Mouse (Mus musculus) stomach, embryonic 14.5 days (tissue): ENCODE data around the gene Psmb1. TPM values are rescaled to one million over a fixed set of nuclear protein-coding genes. Genes with fewer than 3 reads are reported as not detected.

Source experiments
- ATAC-seq: fragments of 200-750 bp; cut with Nextera tagmentation; 2 replicates; pipeline ENCODE4 v1.8.0; 2017; ENCODE audit warnings: low read depth, moderate TSS enrichment; ENCODE audit not compliant: insufficient number of reproducible peaks, insufficient read depth, low FRiP score
- H3K27ac ChIP-seq: fragments of 300-500 bp; sonication (generic); 2 replicates; pipeline ENCODE4 v1.5.1; 2014; ENCODE audit warnings: mild to moderate bottlenecking, low read length, moderate library complexity, mixed read lengths
- H3K27me3 ChIP-seq: fragments of 300-500 bp; sonication (generic); 2 replicates; pipeline ENCODE4 v1.6.1; 2014; ENCODE audit warnings: low read length, control low read depth, mixed read lengths; ENCODE audit not compliant: control insufficient read depth, insufficient read depth
- H3K36me3 ChIP-seq: fragments of 300-500 bp; sonication (generic); 2 replicates; pipeline ENCODE4 v1.6.1; 2014; ENCODE audit warnings: mild to moderate bottlenecking, control low read depth, low read length, moderate library complexity, mixed read lengths; ENCODE audit not compliant: control insufficient read depth, insufficient read depth
- H3K4me1 ChIP-seq: fragments of 300-500 bp; sonication (generic); 2 replicates; pipeline ENCODE4 v1.6.1; 2014; ENCODE audit warnings: low read length, control low read depth, mixed read lengths; ENCODE audit not compliant: control insufficient read depth, insufficient read depth
- H3K4me2 ChIP-seq: fragments of 300-500 bp; sonication (generic); replicated peaks from 2 replicates; pipeline ENCODE4 v1.6.1; 2014; ENCODE audit warnings: low read depth, low read length, control low read depth
- H3K4me3 ChIP-seq: fragments of 300-500 bp; sonication (generic); 2 replicates; pipeline ENCODE4 v1.5.1; 2014; ENCODE audit warnings: low read depth, low read length, control low read depth
- H3K9ac ChIP-seq: fragments of 300-500 bp; sonication (generic); replicated peaks from 2 replicates; pipeline ENCODE4 v1.6.1; 2014; ENCODE audit warnings: low read depth, mild to moderate bottlenecking, control low read depth, low read length, moderate library complexity, mixed read lengths
- H3K9me3 ChIP-seq: fragments of 300-500 bp; sonication (generic); 2 replicates; pipeline ENCODE4 v1.6.1; 2016; ENCODE audit warnings: low read depth, low read length, control low read depth; ENCODE audit not compliant: control insufficient read depth
- WGBS: fragments of 180-500 bp; shearing (Covaris S2); extraction: QIAGEN DNeasy Blood & Tissue Kit; methylation state at CpG from one replicate; pipeline ENCODE4 v1.1.7; 2014; 5-methylcytosine and 5-hydroxymethylcytosine counted together
- polyA plus RNA-seq: library from polyadenylated mRNA; unstranded; fragments of >200 nt; fragmentation: Nextera tagmentation; extraction: Ambion mirVana; gene quantifications from 2 replicates; pipeline ENCODE4 v1.2.1, GENCODE M21; 2014

Gene Psmb1
- polyA plus RNA-seq, 1 experiment from 2014 or later, result 268 TPM

DNA sequence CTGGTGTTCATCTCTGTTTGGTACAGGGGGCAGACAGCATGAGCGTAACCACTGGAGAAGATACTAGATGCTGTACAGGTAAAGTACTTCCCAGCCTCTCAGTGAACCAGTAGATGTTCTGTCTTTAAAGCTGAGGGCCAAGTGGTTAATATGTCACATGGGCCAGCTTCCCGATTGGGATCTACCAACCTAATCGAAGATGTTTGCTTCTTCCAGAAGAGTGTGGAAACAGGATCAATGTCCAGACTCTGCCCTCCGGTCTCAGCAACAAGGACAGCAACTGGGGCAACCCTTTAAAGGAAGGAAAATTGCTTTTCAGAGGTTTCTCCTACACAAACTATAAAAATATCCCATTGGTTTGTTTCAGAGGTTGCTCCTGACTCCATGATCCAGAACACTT is 68.0 kb downstream of the Psmb1 start:
- WGBS, result 90% methylated on average over 4 of the region's 4 CpGs

GRCm38 (mm10) chr17:15431021-15431514 is 68.5 kb downstream of the Psmb1 start:
- 51% methylated on average over 5 of the region's 5 CpGs for WGBS

More for the DNA sequence above, 68.0 kb downstream of the Psmb1 start:
- ATAC-seq, result no peak
- H3K4me1 ChIP-seq, result no peaks in the 10 kb centered on the region
- H3K36me3 ChIP-seq, result peaks cover 38% of the 10 kb centered on the region; the same call in 1 of the 2 replicates
- H3K4me3 ChIP-seq, result no peak overlapping the region
- H3K9me3 ChIP-seq, result no peaks in the 10 kb centered on the region
- no peak overlapping the region for H3K4me2 ChIP-seq
- H3K9ac ChIP-seq, result no peak overlapping the region
- no peaks in the 10 kb centered on the region for H3K27me3 ChIP-seq
- no peak overlapping the region for H3K27ac ChIP-seq

DNA sequence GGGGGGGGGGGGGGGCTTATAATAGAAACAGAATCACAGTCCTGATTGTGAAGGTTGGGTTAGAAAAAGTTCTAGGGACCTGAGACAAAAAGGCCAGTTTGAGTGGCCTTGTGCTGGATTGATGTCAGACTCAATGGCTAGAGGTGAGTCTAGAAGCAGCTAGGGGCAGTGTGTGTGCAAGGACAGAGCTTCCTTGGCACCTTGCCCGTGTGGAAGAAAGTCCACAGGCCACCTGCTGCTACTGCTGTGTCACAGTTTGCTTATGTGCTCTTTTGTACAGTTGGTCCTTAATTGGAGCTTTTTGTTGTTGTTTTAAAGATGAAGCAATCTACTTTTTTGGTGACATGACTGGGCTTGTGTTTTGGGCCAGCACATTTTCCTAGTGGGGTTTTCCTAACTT is 69.6 kb downstream of the Psmb1 start:
- no peaks in the 10 kb centered on the region for H3K4me1 ChIP-seq
- WGBS, result 79% methylated on average over 1 of the region's 1 CpGs
- no peak for ATAC-seq
- no peaks in the 10 kb centered on the region for H3K9me3 ChIP-seq
- H3K9ac ChIP-seq, result no peak overlapping the region
- H3K27me3 ChIP-seq, result no peaks in the 10 kb centered on the region
- peaks cover 52% of the 10 kb centered on the region for H3K36me3 ChIP-seq
- H3K4me3 ChIP-seq, result no peak overlapping the region
- no peak overlapping the region for H3K27ac ChIP-seq
- H3K4me2 ChIP-seq, result no peak overlapping the region

More at GRCm38 (mm10) chr17:15431021-15431514, 68.5 kb downstream of the Psmb1 start:
- Histone ChIP-seq H3K4me1 (no peaks in the 10 kb centered on the region), H3K4me3 (no peak overlapping the region), H3K9ac (no peak overlapping the region), H3K36me3 (peaks cover 41% of the 10 kb centered on the region), H3K9me3 (no peaks in the 10 kb centered on the region), H3K27ac (no peak overlapping the region), H3K4me2 (no peak overlapping the region), H3K27me3 (no peaks in the 10 kb centered on the region)
- ATAC-seq, result no peak

GRCm38 (mm10) chr17:15429451-15429850 is 70.1 kb downstream of the Psmb1 start:
- WGBS, result 79% methylated on average over 6 of the region's 6 CpGs
- no peaks in the 10 kb centered on the region for H3K4me1 ChIP-seq
- no peaks in the 10 kb centered on the region for H3K27me3 ChIP-seq
- no peak overlapping the region for H3K4me2 ChIP-seq
- no peak overlapping the region for H3K27ac ChIP-seq
- no peaks in the 10 kb centered on the region for H3K9me3 ChIP-seq
- H3K9ac ChIP-seq, result no peak overlapping the region
- H3K36me3 ChIP-seq, result peaks cover 54% of the 10 kb centered on the region
- no peak for ATAC-seq
- no peak overlapping the region for H3K4me3 ChIP-seq

DNA sequence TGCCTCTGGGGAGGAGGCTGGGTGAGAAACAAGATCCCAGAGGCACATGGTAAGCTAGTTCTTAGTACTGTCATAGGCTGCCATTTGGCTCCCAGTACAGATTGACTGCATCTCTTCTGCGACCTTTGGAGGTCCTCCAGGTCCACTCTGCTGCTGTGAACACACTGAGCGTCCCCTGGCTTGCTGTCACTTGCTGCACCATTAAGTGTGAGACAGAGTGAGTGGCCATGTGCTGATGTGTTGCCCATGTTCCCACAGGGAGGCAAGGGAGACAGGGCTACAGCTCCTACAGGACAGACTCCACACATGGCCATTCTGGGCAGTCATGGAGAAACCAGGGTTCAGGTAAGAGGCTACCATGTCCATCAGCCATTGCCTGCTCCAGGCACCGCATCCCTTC is 73.6 kb downstream of the Psmb1 start:
- H3K27me3 ChIP-seq, result no peaks in the 10 kb centered on the region
- no peaks in the 10 kb centered on the region for H3K9me3 ChIP-seq
- no peak for ATAC-seq
- H3K4me3 ChIP-seq, result no peak overlapping the region
- H3K36me3 ChIP-seq, result peaks cover 66% of the 10 kb centered on the region
- H3K4me2 ChIP-seq, result no peak overlapping the region
- no peak overlapping the region for H3K27ac ChIP-seq
- no peaks in the 10 kb centered on the region for H3K4me1 ChIP-seq
- WGBS, result 87% methylated on average over 3 of the region's 3 CpGs
- H3K9ac ChIP-seq, result no peak overlapping the region

Other genes starting within 250 kb of the Psmb1 start
- 12.9 and 13.5 TPM in 2 replicates for gene Dll1, start 122.9 kb downstream of the Psmb1 start, polyA plus RNA-seq
- gene Fam120b, start 103.5 kb downstream of the Psmb1 start, polyA plus RNA-seq, result 30.3 and 30.7 TPM in 2 replicates
- 57.5 and 60.8 TPM in 2 replicates for gene Tbp, start 137 bp upstream of the Psmb1 start, polyA plus RNA-seq
- 38.9 and 45.7 TPM in 2 replicates for gene Pdcd2, start 27.6 kb upstream of the Psmb1 start, polyA plus RNA-seq
- 0.93 and 1.4 TPM in 2 replicates for gene Prdm9, start 64.6 kb upstream of the Psmb1 start, polyA plus RNA-seq
- gene Chd1, start 205.2 kb upstream of the Psmb1 start, polyA plus RNA-seq, result 35.7 and 39.5 TPM in 2 replicates